Mouse (Mus musculus): Measurements from ENCODE around the gene Cnot10.

Gene Cnot10

GRCm38 (mm10) chr9:114573528-114573927, 66.5 kb downstream of the Cnot10 start:
- no peak for DNase-seq

- DNase-seq, result no peak
Observed at GRCm38 (mm10) chr9:114568682-114569474, 71.1 kb downstream of the Cnot10 start.

GRCm38 (mm10) chr9:114564667-114565066, 75.3 kb downstream of the Cnot10 start:
- no peak for DNase-seq

GRCm38 (mm10) chr9:114563761-114564606, 76.0 kb downstream of the Cnot10 start, which contains the start of gene Trim71:
Gene Trim71, minus strand, starts transcription at chr9:114564369.
- no peak for DNase-seq

- no peak for DNase-seq
Observed at GRCm38 (mm10) chr9:114562919-114563751, 76.8 kb downstream of the Cnot10 start.

GRCm38 (mm10) chr9:114562031-114562918, 77.7 kb downstream of the Cnot10 start:
- no peak for DNase-seq

- DNase-seq, result no peak
Observed at GRCm38 (mm10) chr9:114561671-114561971, 78.4 kb downstream of the Cnot10 start.

GRCm38 (mm10) chr9:114560771-114561670, 79.0 kb downstream of the Cnot10 start:
- no peak for DNase-seq

- no peak for DNase-seq
Observed at GRCm38 (mm10) chr9:114560141-114560540, 79.8 kb downstream of the Cnot10 start.

- no peak for DNase-seq
Observed at GRCm38 (mm10) chr9:114557086-114557485, 82.9 kb downstream of the Cnot10 start.

GRCm38 (mm10) chr9:114556276-114556855, 83.6 kb downstream of the Cnot10 start:
- DNase-seq, result no peak

GRCm38 (mm10) chr9:114554355-114554979, 85.5 kb downstream of the Cnot10 start:
- no peak for DNase-seq

GRCm38 (mm10) chr9:114553828-114554227, 86.2 kb downstream of the Cnot10 start:
- DNase-seq, result no peak

GRCm38 (mm10) chr9:114550033-114550432, 90.0 kb downstream of the Cnot10 start:
- DNase-seq, result no peak

- DNase-seq, result no peak
Observed at GRCm38 (mm10) chr9:114549117-114549516, 90.9 kb downstream of the Cnot10 start.

GRCm38 (mm10) chr9:114548496-114548895, 91.5 kb downstream of the Cnot10 start:
- no peak for DNase-seq

- DNase-seq, result no peak
Observed at GRCm38 (mm10) chr9:114547643-114548077, 92.3 kb downstream of the Cnot10 start.

GRCm38 (mm10) chr9:114546765-114547164, 93.2 kb downstream of the Cnot10 start:
- DNase-seq, result no peak

GRCm38 (mm10) chr9:114544754-114545393, 95.1 kb downstream of the Cnot10 start:
- no peak for DNase-seq

All from B cell, adult 2 months (primary cell).